Mouse (Mus musculus): ENCODE data around the gene Opcml.

- TF ChIP-seq GATA1 (IDR thresholded peaks at IDR 0.05; ENCODE audit: low read length) (no peak), TAL1 (IDR thresholded peaks at IDR 0.05; ENCODE audit: low read length) (no peak)
Measured at GRCm38 (mm10) chr9:27982576-27982975, 192.0 kb downstream of the Opcml start.

Data from erythroblast, embryonic 14.5 days (primary cell).